Mouse (Mus musculus) embryonic facial prominence, embryonic 14.5 days (tissue): ENCODE data around the gene Ice1. TPM values are rescaled to one million over a fixed set of nuclear protein-coding genes. Genes with fewer than 3 reads are reported as not detected.
A peak's percentile ranks its signal among the peaks of the same experiment; 100 is the strongest.

Experiments used
- ATAC-seq: fragments of 200-750 bp; cut with Nextera tagmentation; 2 replicates; pipeline ENCODE4 v1.8.0; 2017; ENCODE audit warnings: low read depth, moderate number of reproducible peaks, moderate TSS enrichment
- DNase-seq: peaks from one replicate; pipeline ENCODE4 v3.0.0-alpha.2; 2015; ENCODE audit warnings: low spot score
- H3K27ac ChIP-seq: fragments of 300-500 bp; sonication (generic); replicated peaks from 2 replicates; pipeline ENCODE4 v1.5.1; 2014; ENCODE audit warnings: low read depth, mild to moderate bottlenecking, low read length, moderate library complexity
- H3K27me3 ChIP-seq: fragments of 300-500 bp; sonication (generic); replicated peaks from 2 replicates; pipeline ENCODE4 v1.6.1; 2014; ENCODE audit warnings: low read length; ENCODE audit not compliant: control insufficient read depth, insufficient read depth
- H3K36me3 ChIP-seq: fragments of 300-500 bp; sonication (generic); 2 replicates; pipeline ENCODE4 v1.6.1; 2014; ENCODE audit warnings: low read length, mixed read lengths; ENCODE audit not compliant: control insufficient read depth, insufficient read depth
- H3K4me1 ChIP-seq: fragments of 300-500 bp; sonication (generic); 2 replicates; pipeline ENCODE4 v1.6.1; 2014; ENCODE audit warnings: antibody characterized with exemption, low read length; ENCODE audit not compliant: control insufficient read depth, insufficient read depth
- H3K4me2 ChIP-seq: fragments of 300-500 bp; sonication (generic); 2 replicates; pipeline ENCODE4 v1.6.1; 2014; ENCODE audit warnings: low read depth, mild to moderate bottlenecking, low read length, moderate library complexity, mixed read lengths
- H3K4me3 ChIP-seq: fragments of 300-500 bp; sonication (generic); 2 replicates; pipeline ENCODE4 v1.5.1; 2014; ENCODE audit warnings: low read depth, mild to moderate bottlenecking, low read length
- H3K9ac ChIP-seq: fragments of 300-500 bp; sonication (generic); 2 replicates; pipeline ENCODE4 v1.6.1; 2014; ENCODE audit warnings: low read depth, mild to moderate bottlenecking, low read length, moderate library complexity, mixed read lengths
- H3K9me3 ChIP-seq: fragments of 300-500 bp; sonication (generic); 2 replicates; pipeline ENCODE4 v1.6.1; 2016; ENCODE audit warnings: low read length; ENCODE audit not compliant: control insufficient read depth
- WGBS: fragments of 180-500 bp; shearing (Covaris S2); extraction: QIAGEN DNeasy Blood & Tissue Kit; methylation state at CpG from one replicate; pipeline ENCODE4 v1.1.7; 2014; 5-methylcytosine and 5-hydroxymethylcytosine counted together
- polyA plus RNA-seq: library from polyadenylated mRNA; unstranded; fragments of >200 nt; fragmentation: Nextera tagmentation; extraction: Ambion mirVana; gene quantifications from 2 replicates; pipeline ENCODE4 v1.2.1, GENCODE M21; 2014

The Ice1 gene
- polyA plus RNA-seq, 1 experiment from 2014 or later, result 30.1 TPM

GRCm38 (mm10) chr13:70609632-70610031, 27.8 kb downstream of the Ice1 start:
- Histone ChIP-seq H3K27me3 (no peaks in the 10 kb centered on the region), H3K27ac (no peak overlapping the region), H3K36me3 (peaks cover 92% of the 10 kb centered on the region), H3K4me1 (no peaks in the 10 kb centered on the region), H3K9ac (no peak overlapping the region), H3K4me3 (no peak overlapping the region), H3K9me3 (no peaks in the 10 kb centered on the region), H3K4me2 (no peak overlapping the region)
- ATAC-seq (no peak), DNase-seq (no peak)
- WGBS, result 93% methylated on average over 3 of the region's 3 CpGs

- no peak for DNase-seq
- Histone ChIP-seq H3K36me3 (peaks cover 99% of the 10 kb centered on the region), H3K4me2 (no peak overlapping the region), H3K27ac (no peak overlapping the region), H3K9ac (no peak overlapping the region), H3K4me3 (no peak overlapping the region), H3K27me3 (no peaks in the 10 kb centered on the region), H3K9me3 (no peaks in the 10 kb centered on the region), H3K4me1 (no peaks in the 10 kb centered on the region)
- WGBS, result 87% methylated on average over 5 of the region's 5 CpGs
- ATAC-seq, result no peak
Measured at GRCm38 (mm10) chr13:70605366-70605765, 32.1 kb downstream of the Ice1 start.

GRCm38 (mm10) chr13:70604723-70605122, 32.7 kb downstream of the Ice1 start:
- Histone ChIP-seq H3K4me1 (no peaks in the 10 kb centered on the region), H3K36me3 (peaks cover 99% of the 10 kb centered on the region), H3K27me3 (no peaks in the 10 kb centered on the region), H3K4me2 (no peak overlapping the region), H3K9ac (no peak overlapping the region), H3K4me3 (no peak overlapping the region), H3K9me3 (no peaks in the 10 kb centered on the region), H3K27ac (no peak overlapping the region)
- DNase-seq (no peak), ATAC-seq (no peak)
- WGBS, result 83% methylated on average over 8 of the region's 8 CpGs

- Histone ChIP-seq H3K36me3 (peaks cover 92% of the 10 kb centered on the region), H3K27me3 (no peaks in the 10 kb centered on the region), H3K9ac (no peak overlapping the region), H3K27ac (no peak overlapping the region), H3K4me2 (no peak overlapping the region), H3K4me3 (no peak overlapping the region), H3K4me1 (no peaks in the 10 kb centered on the region), H3K9me3 (no peaks in the 10 kb centered on the region)
- no peak for DNase-seq
- ATAC-seq, result no peak
- WGBS, result 94% methylated on average over 1 of the region's 1 CpGs
Measured at GRCm38 (mm10) chr13:70601566-70601965, 35.9 kb downstream of the Ice1 start.

- ATAC-seq (no peak), DNase-seq (no peak)
- Histone ChIP-seq H3K9me3 (no peaks in the 10 kb centered on the region), H3K27ac (no peak overlapping the region), H3K4me1 (no peaks in the 10 kb centered on the region), H3K4me2 (no peak overlapping the region), H3K4me3 (no peak overlapping the region), H3K27me3 (no peaks in the 10 kb centered on the region), H3K9ac (no peak overlapping the region), H3K36me3 (peaks cover 89% of the 10 kb centered on the region)
- WGBS, result 86% methylated on average over 12 of the region's 12 CpGs
Measured at GRCm38 (mm10) chr13:70599964-70600619, 37.3 kb downstream of the Ice1 start.

- H3K4me2 ChIP-seq, result no peak overlapping the region
- no peaks in the 10 kb centered on the region for H3K9me3 ChIP-seq
- no peak overlapping the region for H3K4me3 ChIP-seq
- no peaks in the 10 kb centered on the region for H3K27me3 ChIP-seq
- WGBS, result 72% methylated on average over 4 of the region's 4 CpGs
- no peak overlapping the region for H3K27ac ChIP-seq
- H3K36me3 ChIP-seq, result peaks cover 89% of the 10 kb centered on the region
- no peak overlapping the region for H3K9ac ChIP-seq
- no peaks in the 10 kb centered on the region for H3K4me1 ChIP-seq
- ATAC-seq (no peak), DNase-seq (peak; percentile 63)
Measured at GRCm38 (mm10) chr13:70598941-70599340, 38.5 kb downstream of the Ice1 start.

GRCm38 (mm10) chr13:70596901-70597300, 40.5 kb downstream of the Ice1 start:
- H3K36me3 ChIP-seq, result peaks cover 89% of the 10 kb centered on the region

GRCm38 (mm10) chr13:70590248-70590762, 47.1 kb downstream of the Ice1 start:
- ATAC-seq, result no peak
- WGBS, result 90% methylated on average over 7 of the region's 7 CpGs
- Histone ChIP-seq H3K9ac (no peak overlapping the region), H3K27ac (no peak overlapping the region), H3K4me1 (no peaks in the 10 kb centered on the region), H3K4me3 (no peak overlapping the region), H3K27me3 (no peaks in the 10 kb centered on the region), H3K9me3 (no peaks in the 10 kb centered on the region), H3K4me2 (no peak overlapping the region), H3K36me3 (peaks cover 80% of the 10 kb centered on the region)
- no peak for DNase-seq

More at GRCm38 (mm10) chr13:70596901-70597300, 40.5 kb downstream of the Ice1 start:
- 77% methylated on average over 3 of the region's 3 CpGs for WGBS
- Histone ChIP-seq H3K27ac (no peak overlapping the region), H3K4me1 (no peaks in the 10 kb centered on the region), H3K9ac (no peak overlapping the region), H3K4me3 (no peak overlapping the region), H3K9me3 (no peaks in the 10 kb centered on the region), H3K4me2 (no peak overlapping the region), H3K27me3 (no peaks in the 10 kb centered on the region)
- no peak for ATAC-seq
- DNase-seq, result no peak

- DNase-seq, result peak; percentile 53
Measured at GRCm38 (mm10) chr13:70586969-70587368, 50.5 kb downstream of the Ice1 start.

More at GRCm38 (mm10) chr13:70586969-70587368, 50.5 kb downstream of the Ice1 start:
- no peak overlapping the region for H3K4me3 ChIP-seq
- no peak overlapping the region for H3K4me2 ChIP-seq
- no peak overlapping the region for H3K9ac ChIP-seq
- no peak overlapping the region for H3K27ac ChIP-seq
- 93% methylated on average over 2 of the region's 2 CpGs for WGBS
- no peak for ATAC-seq
- no peaks in the 10 kb centered on the region for H3K9me3 ChIP-seq
- H3K36me3 ChIP-seq, result peaks cover 49% of the 10 kb centered on the region
- H3K4me1 ChIP-seq, result no peaks in the 10 kb centered on the region
- no peaks in the 10 kb centered on the region for H3K27me3 ChIP-seq
